Mouse (Mus musculus) hindbrain, embryonic 12.5 days (tissue): ENCODE data around the gene 1810009A15Rik. TPM values are rescaled to one million over a fixed set of nuclear protein-coding genes. Genes with fewer than 3 reads are reported as not detected.

Experiments
- ATAC-seq: fragments of 200-750 bp; cut with Nextera tagmentation; 2 replicates; pipeline ENCODE4 v1.8.0; 2017; ENCODE audit warnings: moderate TSS enrichment; ENCODE audit not compliant: low FRiP score
- H3K27ac ChIP-seq: fragments of 300-500 bp; sonication (generic); 2 replicates; pipeline ENCODE4 v1.5.1; 2016; ENCODE audit warnings: mild to moderate bottlenecking
- H3K27me3 ChIP-seq: fragments of 300-500 bp; sonication (generic); 2 replicates; pipeline ENCODE4 v1.6.1; 2016; ENCODE audit warnings: mild to moderate bottlenecking
- H3K36me3 ChIP-seq: fragments of 300-500 bp; sonication (generic); 2 replicates; pipeline ENCODE4 v1.6.1; 2016; ENCODE audit warnings: mild to moderate bottlenecking
- H3K4me1 ChIP-seq: fragments of 300-500 bp; sonication (generic); 2 replicates; pipeline ENCODE4 v1.6.1; 2016
- H3K4me2 ChIP-seq: fragments of 300-500 bp; sonication (generic); replicated peaks from 2 replicates; pipeline ENCODE4 v1.6.1; 2016; ENCODE audit warnings: mild to moderate bottlenecking
- H3K4me3 ChIP-seq: fragments of 300-500 bp; sonication (generic); 2 replicates; pipeline ENCODE4 v1.5.1; 2016; ENCODE audit warnings: mild to moderate bottlenecking
- H3K9ac ChIP-seq: fragments of 300-500 bp; sonication (generic); 2 replicates; pipeline ENCODE4 v1.6.1; 2016; ENCODE audit warnings: mild to moderate bottlenecking, moderate library complexity
- H3K9me3 ChIP-seq: fragments of 300-500 bp; sonication (generic); replicated peaks from 2 replicates; pipeline ENCODE4 v1.6.1; 2016; ENCODE audit warnings: mild to moderate bottlenecking
- WGBS: fragments of 180-500 bp; shearing (Covaris S2); methylation state at CpG from one replicate; pipeline ENCODE4 v1.1.7; 2016; 5-methylcytosine and 5-hydroxymethylcytosine counted together
- polyA plus RNA-seq: library from polyadenylated mRNA; unstranded; fragments of >200 nt; fragmentation: Nextera tagmentation; extraction: Ambion mirVana; gene quantifications from 2 replicates; pipeline ENCODE4 v1.2.1, GENCODE M21; 2016

1810009A15Rik gene
- 74.3 and 87.4 TPM in 2 replicates for polyA plus RNA-seq

GRCm38 (mm10) chr19:8888511-8889385 is at the start of gene 1810009A15Rik, which contains the start of gene Gm49416:
Gene 1810009A15Rik (plus strand): TSS chr19:8888853.
Gene Gm49416 (plus strand): TSS chr19:8888926.
- Histone ChIP-seq H3K27ac (peak within 1 kb of the TSS; percentile 81), H3K27me3 (no peaks in the 10 kb centered on the region), H3K4me2 (peak within 1 kb of the TSS; percentile 72), H3K4me3 (peak within 1 kb of the TSS; percentile 59), H3K4me1 (peaks cover 21% of the 10 kb centered on the region), H3K36me3 (peaks cover 6% of the 10 kb centered on the region; the same call in 1 of the 2 replicates), H3K9ac (peak within 1 kb of the TSS; percentile 71), H3K9me3 (no peaks in the 10 kb centered on the region)
- ATAC-seq = peak; percentile 93
- WGBS = under 1% methylated on average over 58 of the region's 58 CpGs

GRCm38 (mm10) chr19:8839103-8839907 is 49.3 kb upstream of the 1810009A15Rik start, which contains the start of gene Gng3:
Gene Gng3 (minus strand): TSS chr19:8839194.
- no peaks in the 10 kb centered on the region for H3K27me3 ChIP-seq
- peak within 1 kb of the TSS; percentile 98 for H3K27ac ChIP-seq
- H3K36me3 ChIP-seq = peaks cover 32% of the 10 kb centered on the region
- H3K4me1 ChIP-seq = peaks cover 29% of the 10 kb centered on the region
- H3K4me2 ChIP-seq = peak within 1 kb of the TSS; percentile 75
- peak within 1 kb of the TSS; percentile 45 for H3K4me3 ChIP-seq
- H3K9me3 ChIP-seq = no peaks in the 10 kb centered on the region
- peak within 1 kb of the TSS; percentile 84 for H3K9ac ChIP-seq
- ATAC-seq = peak; percentile 90
- 41% methylated on average over 11 of the region's 11 CpGs for WGBS

- Histone ChIP-seq H3K27ac (peak overlapping the region; percentile 98), H3K4me3 (peak overlapping the region; percentile 45), H3K9ac (peak overlapping the region; percentile 84), H3K4me2 (peak overlapping the region; percentile 75), H3K27me3 (no peaks in the 10 kb centered on the region), H3K9me3 (no peaks in the 10 kb centered on the region), H3K4me1 (peaks cover 29% of the 10 kb centered on the region), H3K36me3 (peaks cover 25% of the 10 kb centered on the region)
- peak; percentile 34 for ATAC-seq
- WGBS = 16% methylated on average over 29 of the region's 29 CpGs
Measured at GRCm38 (mm10) chr19:8839908-8840791, 48.5 kb upstream of the 1810009A15Rik start.

GRCm38 (mm10) chr19:8841012-8841411 is 47.6 kb upstream of the 1810009A15Rik start:
- peak overlapping the region; percentile 84 for H3K9ac ChIP-seq
- ATAC-seq = no peak
- 90% methylated on average over 7 of the region's 7 CpGs for WGBS
- H3K27me3 ChIP-seq = no peaks in the 10 kb centered on the region
- no peaks in the 10 kb centered on the region for H3K9me3 ChIP-seq
- H3K4me3 ChIP-seq = peak overlapping the region; percentile 45
- peak overlapping the region; percentile 75 for H3K4me2 ChIP-seq
- H3K4me1 ChIP-seq = peaks cover 29% of the 10 kb centered on the region
- H3K36me3 ChIP-seq = peaks cover 24% of the 10 kb centered on the region
- H3K27ac ChIP-seq = peak overlapping the region; percentile 98

GRCm38 (mm10) chr19:8842961-8843360 is 45.7 kb upstream of the 1810009A15Rik start:
- Histone ChIP-seq H3K27me3 (no peaks in the 10 kb centered on the region), H3K27ac (no peak overlapping the region), H3K4me2 (no peak overlapping the region), H3K4me3 (no peak overlapping the region), H3K4me1 (peaks cover 26% of the 10 kb centered on the region), H3K9me3 (no peaks in the 10 kb centered on the region), H3K36me3 (peaks cover 39% of the 10 kb centered on the region), H3K9ac (0 out of 2 replicates have a peak overlapping the region, but pooled peaks have one; percentile 1)
- no peak for ATAC-seq
- WGBS = 87% methylated on average over 6 of the region's 6 CpGs

- Histone ChIP-seq H3K4me2 (no peak overlapping the region), H3K27me3 (no peaks in the 10 kb centered on the region), H3K9me3 (no peaks in the 10 kb centered on the region), H3K27ac (no peak overlapping the region), H3K4me1 (peaks cover 20% of the 10 kb centered on the region), H3K4me3 (no peak overlapping the region), H3K36me3 (peaks cover 48% of the 10 kb centered on the region), H3K9ac (no peak overlapping the region)
- 63% methylated on average over 5 of the region's 5 CpGs for WGBS
- ATAC-seq = no peak
Measured at GRCm38 (mm10) chr19:8844371-8845129, 44.1 kb upstream of the 1810009A15Rik start.

- Histone ChIP-seq H3K4me1 (no peaks in the 10 kb centered on the region), H3K9me3 (no peaks in the 10 kb centered on the region), H3K4me3 (no peak overlapping the region), H3K27ac (no peak overlapping the region), H3K4me2 (no peak overlapping the region), H3K36me3 (peaks cover 34% of the 10 kb centered on the region), H3K9ac (no peak overlapping the region), H3K27me3 (no peaks in the 10 kb centered on the region)
- WGBS = 81% methylated on average over 5 of the region's 5 CpGs
- ATAC-seq = no peak
Measured at GRCm38 (mm10) chr19:8848356-8848755, 40.3 kb upstream of the 1810009A15Rik start.

GRCm38 (mm10) chr19:8850402-8850901 is 38.2 kb upstream of the 1810009A15Rik start, which contains the start of gene Lrrn4cl:
Gene Lrrn4cl (plus strand): TSS chr19:8850768.
- no peaks in the 10 kb centered on the region for H3K9me3 ChIP-seq
- 29% methylated on average over 7 of the region's 7 CpGs for WGBS
- no peaks in the 10 kb centered on the region for H3K4me1 ChIP-seq
- H3K9ac ChIP-seq = peak within 1 kb of the TSS; percentile 27; the same call in 1 of the 2 replicates
- no peak within 1 kb of the TSS for H3K4me2 ChIP-seq
- no peaks in the 10 kb centered on the region for H3K27me3 ChIP-seq
- peaks cover 34% of the 10 kb centered on the region for H3K36me3 ChIP-seq
- H3K4me3 ChIP-seq = no peak within 1 kb of the TSS
- 0 out of 2 replicates have a peak within 1 kb of the TSS, but pooled peaks have one; percentile 5 for H3K27ac ChIP-seq
- no peak for ATAC-seq

GRCm38 (mm10) chr19:8851639-8852038 is 37.0 kb upstream of the 1810009A15Rik start:
- Histone ChIP-seq H3K27me3 (no peaks in the 10 kb centered on the region), H3K9me3 (no peaks in the 10 kb centered on the region), H3K36me3 (peaks cover 22% of the 10 kb centered on the region), H3K9ac (no peak overlapping the region), H3K4me3 (no peak overlapping the region), H3K4me1 (no peaks in the 10 kb centered on the region), H3K4me2 (no peak overlapping the region), H3K27ac (no peak overlapping the region)
- ATAC-seq = no peak
- WGBS = 48% methylated on average over 7 of the region's 7 CpGs

GRCm38 (mm10) chr19:8852236-8852928 is 36.3 kb upstream of the 1810009A15Rik start:
- Histone ChIP-seq H3K4me3 (no peak overlapping the region), H3K9ac (no peak overlapping the region), H3K4me2 (no peak overlapping the region), H3K27ac (no peak overlapping the region), H3K9me3 (no peaks in the 10 kb centered on the region), H3K27me3 (no peaks in the 10 kb centered on the region), H3K36me3 (peaks cover 15% of the 10 kb centered on the region), H3K4me1 (no peaks in the 10 kb centered on the region)
- 67% methylated on average over 10 of the region's 10 CpGs for WGBS
- ATAC-seq = no peak
